Mouse (Mus musculus) forebrain, embryonic 11.5 days (tissue): ENCODE measurements at regions not wholly inside any gene's neighbourhood (a gene's known extent, or its start where the extent isn't known, plus 50 kb on each side); places are given as distances from the start of the nearest gene placed in this dataset.

Experiments used
- ATAC-seq: fragments of 200-750 bp; cut with Nextera tagmentation; replicated peaks from 2 replicates; pipeline ENCODE4 v1.8.0; 2017; ENCODE audit warnings: moderate TSS enrichment; ENCODE audit not compliant: low FRiP score
- DNase-seq: peaks from one replicate; pipeline ENCODE4 v3.0.0-alpha.2; 2017; ENCODE audit warnings: low spot score
- H3K27ac ChIP-seq: fragments of 300-500 bp; sonication (generic); 2 replicates; pipeline ENCODE4 v1.5.1; 2014; ENCODE audit warnings: low read depth, low read length
- H3K27me3 ChIP-seq: fragments of 300-500 bp; sonication (generic); 2 replicates; pipeline ENCODE4 v1.6.1; 2014; ENCODE audit warnings: mild to moderate bottlenecking, low read length, mixed read lengths; ENCODE audit not compliant: control insufficient read depth, insufficient read depth
- H3K36me3 ChIP-seq: fragments of 300-500 bp; sonication (generic); 2 replicates; pipeline ENCODE4 v1.6.1; 2014; ENCODE audit warnings: mild to moderate bottlenecking, low read length, moderate library complexity, mixed read lengths; ENCODE audit not compliant: control insufficient read depth, insufficient read depth
- H3K4me1 ChIP-seq: fragments of 300-500 bp; sonication (generic); replicated peaks from 2 replicates; pipeline ENCODE4 v1.6.1; 2014; ENCODE audit warnings: low read length, mixed read lengths; ENCODE audit not compliant: control insufficient read depth, insufficient read depth
- H3K4me2 ChIP-seq: fragments of 300-500 bp; sonication (generic); 2 replicates; pipeline ENCODE4 v1.6.1; 2014; ENCODE audit warnings: low read depth, mild to moderate bottlenecking, low read length, moderate library complexity, mixed read lengths; ENCODE audit not compliant: severe bottlenecking
- H3K4me3 ChIP-seq: fragments of 300-500 bp; sonication (generic); 2 replicates; pipeline ENCODE4 v1.5.1; 2014; ENCODE audit warnings: low read depth, low read length
- H3K9ac ChIP-seq: fragments of 300-500 bp; sonication (generic); 2 replicates; pipeline ENCODE4 v1.6.1; 2014; ENCODE audit warnings: low read length
- H3K9me3 ChIP-seq: fragments of 300-500 bp; sonication (generic); 2 replicates; pipeline ENCODE4 v1.6.1; 2016; ENCODE audit warnings: low read length, mixed read lengths; ENCODE audit not compliant: control insufficient read depth
- WGBS: fragments of 180-500 bp; shearing (Covaris S2); extraction: QIAGEN DNeasy Blood & Tissue Kit; methylation state at CpG from one replicate; pipeline ENCODE4 v1.1.7; 2014; 5-methylcytosine and 5-hydroxymethylcytosine counted together

DNA sequence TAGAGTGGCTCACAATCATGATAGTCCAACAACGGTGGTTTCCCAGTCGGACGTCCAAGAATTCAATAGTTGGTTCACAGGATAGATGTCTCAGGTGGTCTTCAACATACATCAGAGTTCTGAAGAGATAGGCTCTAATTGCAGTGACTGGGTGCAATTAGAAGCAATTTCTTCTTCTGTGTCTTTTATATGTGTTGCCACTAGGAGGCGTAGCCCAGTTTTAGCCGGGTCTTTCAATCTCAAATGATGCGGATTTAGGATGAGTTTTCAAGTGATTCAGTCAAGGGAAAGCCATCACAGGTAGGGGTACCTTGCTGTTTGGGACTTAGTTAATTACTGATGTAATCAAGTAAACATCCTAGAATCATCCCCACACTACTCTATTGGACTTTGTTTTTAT, 348.4 kb upstream of the Ccdc54 start:
- no peaks in the 10 kb centered on the region for H3K27me3 ChIP-seq
- ATAC-seq (no peak), DNase-seq (no peak)
- WGBS = 38% methylated on average over 6 of the region's 6 CpGs
- H3K27ac ChIP-seq = no peak overlapping the region
- no peaks in the 10 kb centered on the region for H3K36me3 ChIP-seq
- no peak overlapping the region for H3K9ac ChIP-seq
- H3K4me1 ChIP-seq = no peaks in the 10 kb centered on the region
- no peak overlapping the region for H3K4me2 ChIP-seq
- no peak overlapping the region for H3K4me3 ChIP-seq
- H3K9me3 ChIP-seq = no peaks in the 10 kb centered on the region

DNA sequence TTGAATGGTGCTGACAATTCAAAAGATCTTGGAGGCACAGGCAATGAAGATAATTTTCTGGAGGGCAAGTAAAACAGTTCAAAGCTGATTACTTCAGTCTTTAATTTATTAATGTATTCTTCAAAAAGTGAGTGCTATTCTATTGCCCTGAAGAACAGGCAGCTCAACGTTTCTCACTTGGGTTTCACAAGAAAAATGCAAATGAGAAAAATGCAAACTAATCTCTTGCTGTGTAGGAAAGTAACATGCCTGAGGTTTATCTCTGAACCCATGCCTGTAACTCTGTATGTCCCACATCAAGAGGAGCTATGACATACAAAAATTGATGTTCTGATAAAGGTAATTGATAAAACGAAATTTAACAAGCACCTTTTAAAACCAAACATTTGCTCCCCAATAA, 316.8 kb upstream of the Ccdc54 start:
- Histone ChIP-seq H3K36me3 (no peaks in the 10 kb centered on the region), H3K9me3 (no peaks in the 10 kb centered on the region), H3K4me2 (no peak overlapping the region), H3K4me3 (no peak overlapping the region), H3K9ac (no peak overlapping the region), H3K4me1 (no peaks in the 10 kb centered on the region), H3K27me3 (no peaks in the 10 kb centered on the region), H3K27ac (no peak overlapping the region)
- no peak for ATAC-seq
- WGBS = 61% methylated on average over 2 of the region's 2 CpGs
- DNase-seq = no peak

DNA sequence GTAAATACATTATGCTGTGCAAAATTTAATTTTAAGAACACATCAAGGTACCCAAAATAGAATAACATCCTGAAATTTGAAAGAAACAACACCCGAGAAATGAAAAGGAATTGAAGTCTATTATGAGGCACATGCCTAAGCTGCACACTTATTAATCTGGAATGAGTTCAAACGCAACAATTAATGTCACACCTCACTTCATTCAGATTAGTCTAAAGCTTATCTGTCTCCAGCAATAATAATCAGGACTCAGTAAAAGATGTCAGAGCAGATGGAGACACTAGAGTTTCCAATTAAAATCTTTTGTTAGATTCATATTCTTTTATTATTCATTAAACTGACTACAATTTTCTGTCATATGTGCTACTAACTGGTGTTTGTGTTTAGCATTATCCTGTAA, 308.2 kb upstream of the Ccdc54 start:
- no peaks in the 10 kb centered on the region for H3K9me3 ChIP-seq
- ATAC-seq = no peak
- H3K4me1 ChIP-seq = no peaks in the 10 kb centered on the region
- DNase-seq = no peak
- H3K4me3 ChIP-seq = no peak overlapping the region
- H3K4me2 ChIP-seq = no peak overlapping the region
- H3K27ac ChIP-seq = no peak overlapping the region
- no peaks in the 10 kb centered on the region for H3K27me3 ChIP-seq
- no peaks in the 10 kb centered on the region for H3K36me3 ChIP-seq
- H3K9ac ChIP-seq = no peak overlapping the region
- 80% methylated on average over 2 of the region's 2 CpGs for WGBS

DNA sequence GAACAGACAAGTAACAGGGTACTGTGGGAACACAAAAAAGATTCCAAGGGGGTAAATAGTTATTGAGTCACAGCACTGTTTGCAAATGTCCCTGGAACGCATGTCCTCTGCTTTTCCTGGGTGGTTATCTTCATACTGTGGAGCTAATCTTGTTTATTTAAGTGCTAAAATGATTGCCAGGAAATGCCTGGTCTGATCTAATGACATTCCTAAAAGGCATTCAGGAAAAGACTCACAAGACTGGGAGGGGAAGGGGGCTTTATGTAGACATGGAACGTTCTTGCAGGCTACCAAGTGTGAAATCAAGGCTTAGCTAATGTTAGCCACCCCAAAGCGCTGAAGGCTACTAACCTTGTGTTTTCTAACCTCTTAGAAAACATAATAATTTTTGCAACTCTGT, 287.0 kb upstream of the Ccdc54 start:
- Histone ChIP-seq H3K27ac (no peak overlapping the region), H3K36me3 (no peaks in the 10 kb centered on the region), H3K4me3 (no peak overlapping the region), H3K4me2 (no peak overlapping the region), H3K9me3 (no peaks in the 10 kb centered on the region), H3K27me3 (no peaks in the 10 kb centered on the region), H3K4me1 (no peaks in the 10 kb centered on the region), H3K9ac (no peak overlapping the region)
- WGBS = 65% methylated on average over 3 of the region's 3 CpGs
- ATAC-seq = no peak
- no peak for DNase-seq

DNA sequence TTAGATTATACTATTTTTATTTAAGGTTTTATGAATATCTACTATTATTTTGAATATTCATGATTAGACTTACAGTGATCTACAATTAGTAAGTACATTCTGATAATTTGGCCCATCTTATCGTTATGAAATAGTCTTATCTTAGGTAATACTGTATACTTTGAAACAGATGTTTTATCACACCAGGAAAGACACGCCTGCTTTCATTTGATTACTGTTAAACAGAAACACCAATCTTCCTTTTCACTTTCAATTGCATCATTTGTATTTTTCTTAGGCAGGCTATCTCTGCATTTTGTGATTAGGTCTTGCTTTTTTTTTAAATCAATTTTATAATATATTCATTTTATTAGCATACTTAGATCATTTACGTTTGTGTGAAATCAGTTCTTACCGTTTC, 280.4 kb upstream of the Ccdc54 start:
- no peaks in the 10 kb centered on the region for H3K27me3 ChIP-seq
- H3K36me3 ChIP-seq = no peaks in the 10 kb centered on the region
- no peaks in the 10 kb centered on the region for H3K4me1 ChIP-seq
- DNase-seq = no peak
- no peak overlapping the region for H3K4me3 ChIP-seq
- ATAC-seq = no peak
- H3K9ac ChIP-seq = no peak overlapping the region
- H3K9me3 ChIP-seq = no peaks in the 10 kb centered on the region
- H3K27ac ChIP-seq = no peak overlapping the region
- WGBS = 93% methylated on average over 4 of the region's 4 CpGs
- H3K4me2 ChIP-seq = no peak overlapping the region

DNA sequence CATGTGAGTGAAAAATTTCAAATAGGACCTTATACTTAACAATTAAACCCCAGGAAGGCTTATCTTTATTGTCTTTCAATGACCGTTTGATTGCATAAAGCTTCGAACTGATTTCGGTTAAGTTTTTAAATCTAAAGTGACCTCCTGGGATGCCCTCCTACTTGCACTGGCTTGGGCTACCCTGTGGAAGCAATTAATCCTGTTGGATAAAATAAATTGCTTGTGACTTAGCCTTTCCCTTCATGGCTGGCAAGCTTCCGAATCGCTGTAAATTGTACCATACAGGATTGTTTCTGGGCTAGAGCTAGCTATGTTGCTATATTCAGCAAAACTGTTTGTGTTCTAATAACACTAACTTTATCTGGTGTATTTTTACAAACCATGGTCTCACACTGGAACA, 272.6 kb upstream of the Ccdc54 start:
- Histone ChIP-seq H3K9me3 (no peaks in the 10 kb centered on the region), H3K36me3 (no peaks in the 10 kb centered on the region), H3K27ac (no peak overlapping the region), H3K4me3 (no peak overlapping the region), H3K4me1 (no peaks in the 10 kb centered on the region), H3K27me3 (no peaks in the 10 kb centered on the region), H3K4me2 (no peak overlapping the region), H3K9ac (no peak overlapping the region)
- ATAC-seq = no peak
- WGBS = 66% methylated on average over 5 of the region's 5 CpGs
- DNase-seq = no peak

DNA sequence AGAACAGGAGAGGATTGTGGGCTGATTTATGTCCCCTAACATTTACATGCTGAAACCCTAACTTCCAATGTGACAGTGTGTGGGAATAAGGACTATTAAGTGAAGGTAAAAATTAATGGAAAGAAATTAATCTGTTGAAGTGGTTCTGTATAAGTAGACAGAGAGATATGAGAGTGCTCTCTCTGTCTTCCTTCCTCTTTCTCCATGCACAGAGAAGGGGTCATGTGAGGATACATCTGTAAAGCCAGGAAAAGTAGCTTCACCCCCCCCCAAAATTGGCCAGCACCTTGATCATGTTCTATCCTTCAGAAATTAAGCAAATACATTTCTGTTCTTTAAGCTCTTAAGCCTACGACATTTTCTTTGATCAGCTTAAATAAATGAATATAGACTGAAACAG, 268.6 kb upstream of the Ccdc54 start:
- Histone ChIP-seq H3K36me3 (no peaks in the 10 kb centered on the region), H3K9ac (no peak overlapping the region), H3K27me3 (no peaks in the 10 kb centered on the region), H3K9me3 (no peaks in the 10 kb centered on the region), H3K4me3 (no peak overlapping the region), H3K4me1 (no peaks in the 10 kb centered on the region), H3K4me2 (no peak overlapping the region), H3K27ac (no peak overlapping the region)
- no peak for ATAC-seq
- 91% methylated on average over 1 of the region's 1 CpGs for WGBS
- DNase-seq = no peak

DNA sequence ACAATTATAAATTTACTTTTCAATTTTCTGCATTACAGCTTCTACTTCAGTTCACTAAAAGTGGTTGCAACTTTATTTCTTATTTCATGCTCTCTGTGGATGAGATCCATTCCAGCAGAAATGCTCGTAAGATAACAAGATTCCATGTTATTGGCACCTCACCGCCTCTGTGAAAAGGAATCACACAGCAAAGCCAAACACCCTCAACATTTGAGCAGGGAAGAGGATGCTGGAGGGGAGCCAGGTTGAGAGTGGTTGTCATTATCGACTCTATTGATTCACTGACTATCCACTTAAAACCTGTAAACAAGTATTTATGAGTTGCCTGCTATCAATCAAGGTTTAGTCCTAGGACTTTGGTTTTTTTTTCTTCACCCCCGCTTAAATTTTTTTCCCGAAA, 261.1 kb upstream of the Ccdc54 start:
- H3K4me1 ChIP-seq = no peaks in the 10 kb centered on the region
- H3K4me3 ChIP-seq = no peak overlapping the region
- WGBS = 89% methylated on average over 5 of the region's 5 CpGs
- DNase-seq (no peak), ATAC-seq (no peak)
- H3K9ac ChIP-seq = no peak overlapping the region
- no peaks in the 10 kb centered on the region for H3K36me3 ChIP-seq
- H3K27me3 ChIP-seq = no peaks in the 10 kb centered on the region
- H3K27ac ChIP-seq = no peak overlapping the region
- H3K9me3 ChIP-seq = no peaks in the 10 kb centered on the region
- H3K4me2 ChIP-seq = no peak overlapping the region

DNA sequence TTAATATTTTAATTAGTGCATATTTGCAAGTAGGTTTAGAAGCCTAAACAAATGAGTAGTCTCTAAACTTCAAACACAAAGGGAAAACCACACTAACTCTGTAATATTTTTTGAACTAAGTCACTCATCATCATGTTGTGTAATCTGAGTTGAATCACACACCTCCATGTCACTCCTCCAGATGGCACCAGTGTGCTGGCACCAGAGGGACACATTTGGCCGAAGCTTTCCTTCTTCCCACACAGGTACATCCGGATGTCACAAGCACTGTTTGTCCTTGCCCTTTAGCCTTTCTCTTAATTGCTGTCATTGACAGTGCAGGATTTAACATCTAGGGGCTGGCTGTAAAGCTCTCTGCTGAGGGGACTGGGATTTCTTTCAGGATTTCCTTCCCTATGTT, 256.7 kb upstream of the Ccdc54 start:
- 73% methylated on average over 2 of the region's 2 CpGs for WGBS
- Histone ChIP-seq H3K9me3 (no peaks in the 10 kb centered on the region), H3K36me3 (no peaks in the 10 kb centered on the region), H3K9ac (no peak overlapping the region), H3K27ac (no peak overlapping the region), H3K4me1 (no peaks in the 10 kb centered on the region), H3K27me3 (no peaks in the 10 kb centered on the region), H3K4me3 (no peak overlapping the region), H3K4me2 (no peak overlapping the region)
- ATAC-seq (no peak), DNase-seq (no peak)
